Mouse (Mus musculus): ENCODE measurements around the gene Tbc1d9b.

Tbc1d9b gene

GRCm38 (mm10) chr11:50212060-50212739 is 81.0 kb downstream of the Tbc1d9b start:
- DNase-seq, result no peak

GRCm38 (mm10) chr11:50212848-50213758 is 81.9 kb downstream of the Tbc1d9b start:
- DNase-seq, result peak; percentile 53

- no peak for DNase-seq
Measured at GRCm38 (mm10) chr11:50214631-50215030, 83.4 kb downstream of the Tbc1d9b start.

- DNase-seq, result no peak
Measured at GRCm38 (mm10) chr11:50215633-50216032, 84.4 kb downstream of the Tbc1d9b start.

- no peak for DNase-seq
Measured at GRCm38 (mm10) chr11:50216724-50217366, 85.6 kb downstream of the Tbc1d9b start.

GRCm38 (mm10) chr11:50217811-50218210 is 86.6 kb downstream of the Tbc1d9b start:
- no peak for DNase-seq

- no peak for DNase-seq
Measured at GRCm38 (mm10) chr11:50219833-50220232, 88.6 kb downstream of the Tbc1d9b start.

Measured in retina, postnatal 1 day (tissue).